Mouse (Mus musculus): ENCODE data around the gene Slc5a3. TPM values are rescaled to one million over a fixed set of nuclear protein-coding genes. Genes with fewer than 3 reads are reported as not detected.

The Slc5a3 gene
- total and polyA plus RNA-seq, 3 experiments: 1.6 to 8.1 (median 3.2) TPM

- TF ChIP-seq CTCF (IDR thresholded peaks at IDR 0.05): no peak
- TF ChIP-seq EP300 (IDR thresholded peaks at IDR 0.05; ENCODE audit: insufficient read depth, low read depth, low read length): no peak
- TF ChIP-seq POLR2A (IDR thresholded peaks at IDR 0.05; ENCODE audit: insufficient read depth, low read depth, low read length): no peak
- intact Hi-C loops (cut with DNase I): no loop called here
- 77% methylated on average over 4 of the region's 4 CpGs for WGBS
- Histone ChIP-seq H3K9ac (ENCODE audit: low read depth, low read length) (no peak overlapping the region), H3K36me3 (ENCODE audit: control insufficient read depth, insufficient read depth, low read length) (no peaks in the 10 kb centered on the region), H3K4me1 (ENCODE audit: control insufficient read depth, insufficient read depth, low read length) (no peaks in the 10 kb centered on the region), H3K79me2 (replicated peaks; ENCODE audit: control insufficient read depth, insufficient read depth, low read length) (no peaks in the 10 kb centered on the region), H3K27me3 (ENCODE audit: control insufficient read depth, insufficient read depth, low read length) (no peaks in the 10 kb centered on the region), H3K27ac (no peak overlapping the region), H3K4me3 (no peak overlapping the region)
- no peak for DNase-seq
Measured at GRCm38 (mm10) chr16:92132511-92132910, 74.4 kb downstream of the Slc5a3 start.

GRCm38 (mm10) chr16:92134148-92134764, 76.1 kb downstream of the Slc5a3 start:
- H3K27me3 ChIP-seq (ENCODE audit: control insufficient read depth, insufficient read depth, low read length): no peaks in the 10 kb centered on the region
- no peak overlapping the region for H3K4me3 ChIP-seq
- TF ChIP-seq EP300 (IDR thresholded peaks at IDR 0.05; ENCODE audit: insufficient read depth, low read depth, low read length) (no peak), CTCF (IDR thresholded peaks at IDR 0.05) (no peak), POLR2A (IDR thresholded peaks at IDR 0.05; ENCODE audit: insufficient read depth, low read depth, low read length) (no peak)
- H3K9ac ChIP-seq (ENCODE audit: low read depth, low read length): no peak overlapping the region
- 92% methylated on average over 11 of the region's 11 CpGs for WGBS
- no peaks in the 10 kb centered on the region for H3K36me3 ChIP-seq (ENCODE audit: control insufficient read depth, insufficient read depth, low read length)
- DNase-seq: no peak
- intact Hi-C loops (cut with DNase I): no loop called here
- no peaks in the 10 kb centered on the region for H3K79me2 ChIP-seq (replicated peaks; ENCODE audit: control insufficient read depth, insufficient read depth, low read length)
- no peak overlapping the region for H3K27ac ChIP-seq
- no peaks in the 10 kb centered on the region for H3K4me1 ChIP-seq (ENCODE audit: control insufficient read depth, insufficient read depth, low read length)

DNA sequence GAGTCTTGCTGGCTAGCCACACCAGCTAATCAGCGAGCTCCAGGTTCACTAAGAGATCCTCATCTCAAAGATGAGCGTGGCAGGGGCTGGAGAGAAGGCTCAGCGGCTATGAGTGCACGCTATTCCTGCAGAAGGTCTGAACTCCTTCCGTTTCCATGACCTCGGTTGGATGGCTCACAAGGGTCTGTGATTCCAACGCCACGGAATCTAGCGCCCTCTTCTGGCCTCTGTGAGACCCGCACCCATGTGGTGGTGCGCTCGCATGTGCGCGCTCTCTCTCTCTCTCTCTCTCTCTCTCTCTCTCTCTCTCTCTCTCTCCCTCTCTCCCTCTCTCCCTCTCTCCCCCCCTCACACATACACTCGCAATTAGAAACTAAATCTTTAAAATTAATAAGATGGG, 78.2 kb downstream of the Slc5a3 start:
- Histone ChIP-seq H3K36me3 (ENCODE audit: control insufficient read depth, insufficient read depth, low read length) (no peaks in the 10 kb centered on the region), H3K79me2 (replicated peaks; ENCODE audit: control insufficient read depth, insufficient read depth, low read length) (no peaks in the 10 kb centered on the region), H3K4me3 (no peak overlapping the region), H3K4me1 (ENCODE audit: control insufficient read depth, insufficient read depth, low read length) (no peaks in the 10 kb centered on the region; the same call in 1 of the 2 replicates), H3K9ac (ENCODE audit: low read depth, low read length) (no peak overlapping the region), H3K27me3 (ENCODE audit: control insufficient read depth, insufficient read depth, low read length) (no peaks in the 10 kb centered on the region), H3K27ac (no peak overlapping the region)
- no peak for DNase-seq
- intact Hi-C loops (cut with DNase I): no loop called here
- TF ChIP-seq EP300 (IDR thresholded peaks at IDR 0.05; ENCODE audit: insufficient read depth, low read depth, low read length) (no peak), CTCF (IDR thresholded peaks at IDR 0.05) (no peak), POLR2A (IDR thresholded peaks at IDR 0.05; ENCODE audit: insufficient read depth, low read depth, low read length) (no peak)
- WGBS: 92% methylated on average over 15 of the region's 15 CpGs

Other genes starting within 250 kb of the Slc5a3 start
- gene Mrps6, start 52 bp upstream of the Slc5a3 start, total RNA-seq (2021): 10 to 100 TPM; 53.0 to 58.4 TPM
- 40.5 and 43.0 TPM in 2 replicates for gene Mrps6, start 52 bp upstream of the Slc5a3 start, polyA plus RNA-seq (2012; rRNA removed)
- not detected for gene Gm49711, start within 50 bp of the Slc5a3 start, total RNA-seq (2021)
- gene Gm49711, start within 50 bp of the Slc5a3 start, polyA plus RNA-seq (2012; rRNA removed): not detected in 2 replicates
- gene Kcne2, start 234.1 kb downstream of the Slc5a3 start, total RNA-seq (2021): not detected
- gene Kcne2, start 234.1 kb downstream of the Slc5a3 start, polyA plus RNA-seq (2012; rRNA removed): not detected in 2 replicates
- gene Smim11, start 243.0 kb downstream of the Slc5a3 start, total RNA-seq (2021): 10 to 100 TPM; 76.1 to 89.9 TPM
- 46.9 and 55.4 TPM in 2 replicates for gene Smim11, start 243.0 kb downstream of the Slc5a3 start, polyA plus RNA-seq (2012; rRNA removed)